ENCODE assay signal across 11 mouse cellular contexts in the genomic region with DNA sequence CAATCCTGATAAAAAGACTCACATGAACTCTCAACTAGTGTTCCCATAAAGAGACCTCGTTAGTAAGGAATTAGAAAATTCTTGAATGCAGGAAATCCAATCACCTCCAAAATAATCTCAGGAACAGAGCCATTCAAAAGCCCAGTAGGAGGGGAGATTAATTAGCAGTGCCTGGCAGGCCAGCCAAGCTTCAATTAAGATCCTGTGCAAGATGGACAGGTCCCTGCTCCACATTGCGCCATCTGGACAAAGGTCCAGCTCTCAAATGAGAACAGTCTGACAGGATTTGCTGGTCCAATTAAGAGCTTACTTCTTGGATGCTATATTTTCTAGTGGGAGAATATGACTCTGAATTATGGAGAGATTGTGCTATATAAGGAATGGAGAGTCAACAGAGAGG. TPM values are rescaled to one million over a fixed set of nuclear protein-coding genes. Genes with fewer than 3 reads are reported as not detected.
DNase-seq lines count a peak whose midpoint lies in the region; ATAC-seq and TF ChIP-seq lines count a peak whose summit lies in the region.
"Had no signal": no experiment of that assay in that cellular context is flagged by ENCODE, and none has a peak within 500 bp of the region (broad histone marks: within the 10 kb centered on the region; RNA-seq: fewer than 3 reads in every experiment).

No protein-coding gene starts in this region.

- WGBS in kidney, embryonic 14.5 days = 78% methylated on average over 2 of the region's 2 CpGs
- WGBS in forebrain, embryonic 10.5 days = 27% methylated on average over 2 of the region's 2 CpGs
- WGBS in hindbrain, embryonic 11.5 days = 58% methylated on average over 2 of the region's 2 CpGs
- 69% methylated on average over 2 of the region's 2 CpGs for WGBS in heart, adult 2 months

- no peaks in the 10 kb centered on the region for H3K79me2 ChIP-seq in heart, adult 2 months (replicated peaks; ENCODE audit: control insufficient read depth, insufficient read depth, low read length)

- H3K27me3 ChIP-seq in kidney, embryonic 14.5 days (ENCODE audit: control insufficient read depth, insufficient read depth, low read length) = no peaks in the 10 kb centered on the region
- 0 out of 2 replicates have a peak, but pooled peaks cover 11% of the 10 kb centered on the region for H3K27me3 ChIP-seq in forebrain, embryonic 10.5 days (ENCODE audit: poor library complexity, severe bottlenecking)
- H3K27me3 ChIP-seq in hindbrain, embryonic 11.5 days (ENCODE audit: control insufficient read depth, insufficient read depth, low read length) = no peaks in the 10 kb centered on the region
- H3K27me3 ChIP-seq in heart, adult 2 months (ENCODE audit: control insufficient read depth, insufficient read depth, low read length) = no peaks in the 10 kb centered on the region
- H3K27me3 ChIP-seq: embryonic facial prominence, embryonic 15.5 days; heart, embryonic 12.5 days had no signal

- TF ChIP-seq POLR2A in heart, adult 2 months (IDR thresholded peaks at IDR 0.05; ENCODE audit: insufficient read depth, low read depth, low read length) = no peak

- no peaks in the 10 kb centered on the region for H3K9me3 ChIP-seq in kidney, embryonic 14.5 days (ENCODE audit: control insufficient read depth, low read length)
- H3K9me3 ChIP-seq in forebrain, embryonic 10.5 days = no peaks in the 10 kb centered on the region
- H3K9me3 ChIP-seq in hindbrain, embryonic 11.5 days (ENCODE audit: control insufficient read depth, low read length) = no peaks in the 10 kb centered on the region
- H3K9me3 ChIP-seq: embryonic facial prominence, embryonic 15.5 days; heart, embryonic 12.5 days had no signal

- no peak for ATAC-seq in kidney, embryonic 14.5 days (ENCODE audit: low FRiP score, low TSS enrichment)
- ATAC-seq in megakaryocyte-erythroid progenitor cell, adult 5-6 weeks (replicated peaks; ENCODE audit: low FRiP score, low TSS enrichment, poor library complexity, severe bottlenecking) = no peak
- no peak for ATAC-seq in hindbrain, embryonic 11.5 days (ENCODE audit: low FRiP score)
- ATAC-seq: liver, postnatal 0 days had no signal

- no peak overlapping the region for H3K27ac ChIP-seq in kidney, embryonic 14.5 days (ENCODE audit: low read depth, low read length)
- H3K27ac ChIP-seq in forebrain, embryonic 10.5 days = peak overlapping the region; percentile 70
- H3K27ac ChIP-seq in hindbrain, embryonic 11.5 days (ENCODE audit: low read depth, low read length) = no peak overlapping the region
- no peak overlapping the region for H3K27ac ChIP-seq in heart, adult 2 months
- H3K27ac ChIP-seq: embryonic facial prominence, embryonic 15.5 days had no signal

- DNase-seq in kidney, adult 8-10 months = peak; percentile 26 to 49
- DNase-seq in cerebellum, adult 11-12 months = peak; percentile 80
- DNase-seq in forebrain, embryonic 10.5 days (ENCODE audit: extremely low spot score, low spot score) = peak; percentile 67
- DNase-seq in layer of hippocampus, adult 9-11 months = peak; percentile 71
- DNase-seq in hindbrain, embryonic 11.5 days (ENCODE audit: low spot score) = no peak
- DNase-seq in heart, adult 2 months = no peak
- DNase-seq: liver, postnatal 0 days had no signal

- no peaks in the 10 kb centered on the region for H3K36me3 ChIP-seq in kidney, embryonic 14.5 days (ENCODE audit: control insufficient read depth, insufficient read depth, low read length)
- peaks cover 41% of the 10 kb centered on the region for H3K36me3 ChIP-seq in forebrain, embryonic 10.5 days (replicated peaks)
- no peaks in the 10 kb centered on the region for H3K36me3 ChIP-seq in hindbrain, embryonic 11.5 days (ENCODE audit: control insufficient read depth, insufficient read depth, low read length)
- H3K36me3 ChIP-seq in heart, adult 2 months (ENCODE audit: control insufficient read depth, insufficient read depth, low read length) = no peaks in the 10 kb centered on the region
- H3K36me3 ChIP-seq: embryonic facial prominence, embryonic 15.5 days; heart, embryonic 12.5 days had no signal

- no peaks in the 10 kb centered on the region for H3K4me1 ChIP-seq in kidney, embryonic 14.5 days (ENCODE audit: control insufficient read depth, insufficient read depth, low read length)
- H3K4me1 ChIP-seq in forebrain, embryonic 10.5 days = peaks cover 62% of the 10 kb centered on the region
- peaks cover 2% of the 10 kb centered on the region; the same call in 1 of the 2 replicates for H3K4me1 ChIP-seq in hindbrain, embryonic 11.5 days (replicated peaks; ENCODE audit: control insufficient read depth, insufficient read depth, low read length)
- no peaks in the 10 kb centered on the region for H3K4me1 ChIP-seq in heart, adult 2 months (ENCODE audit: control insufficient read depth, insufficient read depth, low read length)
- H3K4me1 ChIP-seq: embryonic facial prominence, embryonic 15.5 days; heart, embryonic 12.5 days had no signal

- no peak overlapping the region for H3K4me2 ChIP-seq in kidney, embryonic 14.5 days (replicated peaks; ENCODE audit: low read depth, low read length)
- H3K4me2 ChIP-seq in hindbrain, embryonic 11.5 days (replicated peaks; ENCODE audit: low read depth, low read length) = no peak overlapping the region
- H3K4me2 ChIP-seq: embryonic facial prominence, embryonic 15.5 days; heart, embryonic 12.5 days had no signal

- no peak overlapping the region for H3K9ac ChIP-seq in kidney, embryonic 14.5 days (ENCODE audit: low read depth, low read length)
- H3K9ac ChIP-seq in hindbrain, embryonic 11.5 days (ENCODE audit: low read depth, low read length) = no peak overlapping the region
- no peak overlapping the region for H3K9ac ChIP-seq in heart, adult 2 months (ENCODE audit: low read depth, low read length)
- H3K9ac ChIP-seq: embryonic facial prominence, embryonic 15.5 days; heart, embryonic 12.5 days; liver, postnatal 0 days had no signal

- intact Hi-C loops in heart, adult 2 months (cut with DNase I) = no loop called here

- no peak overlapping the region for H3K4me3 ChIP-seq in kidney, embryonic 14.5 days (ENCODE audit: low read length)
- H3K4me3 ChIP-seq in forebrain, embryonic 10.5 days = no peak overlapping the region
- H3K4me3 ChIP-seq in hindbrain, embryonic 11.5 days (ENCODE audit: low read depth, low read length) = no peak overlapping the region
- no peak overlapping the region for H3K4me3 ChIP-seq in heart, adult 2 months
- H3K4me3 ChIP-seq: embryonic facial prominence, embryonic 15.5 days; heart, embryonic 12.5 days had no signal

- TF ChIP-seq EP300 in heart, adult 2 months (IDR thresholded peaks at IDR 0.05; ENCODE audit: insufficient read depth, low read depth, low read length) = no peak

- no peak for TF ChIP-seq CTCF in heart, adult 2 months (IDR thresholded peaks at IDR 0.05)

RNA-seq across cellular contexts. Expression of gene Gldc, which starts 15.2 kb away (rescaled TPM):
- polyA plus RNA-seq in kidney, embryonic 14.5 days (2014; fragmentation: Nextera tagmentation; extraction: Ambion mirVana) = 7.6 and 15.4 TPM in 2 replicates
- 48.4 and 49.3 TPM in 2 replicates for polyA plus RNA-seq in forebrain, embryonic 10.5 days (2016; fragmentation: Nextera tagmentation; extraction: Ambion mirVana)
- total RNA-seq in megakaryocyte-erythroid progenitor cell, adult 5-6 weeks (2014; fragmentation: Nextera tagmentation) = not detected in 2 replicates
- total RNA-seq in megakaryocyte-erythroid progenitor cell, adult 5-6 weeks (2017) = not detected in 2 replicates
- 18.7 and 22.0 TPM in 2 replicates for polyA plus RNA-seq in hindbrain, embryonic 11.5 days (2014; fragmentation: Nextera tagmentation; extraction: Ambion mirVana)
- under 1 TPM; 0.26 to 0.30 TPM for total RNA-seq in heart, adult 2 months (2021)
- polyA plus RNA-seq in heart, adult 2 months (2012; rRNA removed) = 0.14 and 0.29 TPM in 2 replicates

Comparison
In these comparisons a context has a peak if more than half of its experiments do, and no peak if none do; other contexts are left out.
1. DNase-seq: peak in kidney, adult 8-10 months (2 of 2), cerebellum, adult 11-12 months (single experiment), forebrain, embryonic 10.5 days (single experiment) and layer of hippocampus, adult 9-11 months (single experiment); none in hindbrain, embryonic 11.5 days (single experiment) and heart, adult 2 months (0 of 2).